Mouse (Mus musculus): ENCODE results near the gene Trim10.
A peak's percentile ranks its signal among the peaks of the same experiment; 100 is the strongest.

Trim10 gene

GRCm38 (mm10) chr17:36869284-36869954 lies at the start of gene Trim10:
Gene Trim10 (plus strand): TSS chr17:36869574.
- peak; percentile 92 for DNase-seq

- DNase-seq: peak; percentile 71
These were observed 45.4 kb upstream of the Trim10 start for GRCm38 (mm10) chr17:36824005-36824404.

- DNase-seq: no peak
These were observed 43.8 kb upstream of the Trim10 start for GRCm38 (mm10) chr17:36825525-36825924.

- DNase-seq: peak; percentile 74
These were observed 43.4 kb upstream of the Trim10 start for GRCm38 (mm10) chr17:36826002-36826401.

GRCm38 (mm10) chr17:36828488-36828887 lies 40.9 kb upstream of the Trim10 start:
- no peak for DNase-seq

- DNase-seq: no peak
These were observed 38.9 kb upstream of the Trim10 start for GRCm38 (mm10) chr17:36830470-36830869.

- no peak for DNase-seq
These were observed 36.7 kb upstream of the Trim10 start for GRCm38 (mm10) chr17:36832694-36833093.

GRCm38 (mm10) chr17:36835591-36836426 lies 33.6 kb upstream of the Trim10 start:
- DNase-seq: peak; percentile 81

GRCm38 (mm10) chr17:36836427-36836812 lies 33.0 kb upstream of the Trim10 start:
- no peak for DNase-seq

GRCm38 (mm10) chr17:36836874-36837647 lies 32.3 kb upstream of the Trim10 start, which contains the start of gene Trim26:
Gene Trim26 (plus strand): TSS chr17:36837134.
- DNase-seq: peak; percentile 95

- no peak for DNase-seq
These were observed 30.4 kb upstream of the Trim10 start for GRCm38 (mm10) chr17:36839001-36839400.

GRCm38 (mm10) chr17:36839931-36840330 lies 29.4 kb upstream of the Trim10 start:
- no peak for DNase-seq

- DNase-seq: no peak
These were observed 28.4 kb upstream of the Trim10 start for GRCm38 (mm10) chr17:36840961-36841445.

- no peak for DNase-seq
These were observed 25.7 kb upstream of the Trim10 start for GRCm38 (mm10) chr17:36843696-36844095.

- peak; percentile 61 for DNase-seq
These were observed 25.1 kb upstream of the Trim10 start for GRCm38 (mm10) chr17:36844286-36844719.

GRCm38 (mm10) chr17:36844725-36845124 lies 24.6 kb upstream of the Trim10 start:
- DNase-seq: no peak

GRCm38 (mm10) chr17:36848911-36849310 lies 20.5 kb upstream of the Trim10 start:
- no peak for DNase-seq

- DNase-seq: no peak
These were observed 19.4 kb upstream of the Trim10 start for GRCm38 (mm10) chr17:36849992-36850391.

- no peak for DNase-seq
These were observed 18.2 kb upstream of the Trim10 start for GRCm38 (mm10) chr17:36851200-36851599.

- no peak for DNase-seq
These were observed 17.7 kb upstream of the Trim10 start for GRCm38 (mm10) chr17:36851627-36852026.

GRCm38 (mm10) chr17:36855484-36855883 lies 13.9 kb upstream of the Trim10 start:
- peak; percentile 32 for DNase-seq

GRCm38 (mm10) chr17:36856236-36856635 lies 13.1 kb upstream of the Trim10 start:
- no peak for DNase-seq

- DNase-seq: no peak
These were observed 11.2 kb upstream of the Trim10 start for GRCm38 (mm10) chr17:36858181-36858580.
